12 mouse cellular contexts compared by ENCODE assay signal in genomic region chr11:25045977-25046376, GRCm38 (mm10).
DNase-seq lines count a peak whose midpoint lies in the region; ATAC-seq and TF ChIP-seq lines count a peak whose summit lies in the region.
"Had no signal": no experiment of that assay in that cellular context is flagged by ENCODE, and none has a peak within 500 bp of the region (broad histone marks: within the 10 kb centered on the region; RNA-seq: fewer than 3 reads in every experiment).

No protein-coding gene starts in this region.

- H3K27ac ChIP-seq in kidney, postnatal 0 days, result no peak overlapping the region
- no peak overlapping the region for H3K27ac ChIP-seq in kidney, embryonic 16.5 days (ENCODE audit: low read length)
- H3K27ac ChIP-seq in testis, adult 2 months (ENCODE audit: control insufficient read depth, insufficient read depth, low read depth, low read length), result no peak overlapping the region
- H3K27ac ChIP-seq: macrophage; neural tube, embryonic 15.5 days had no signal

- H3K36me3 ChIP-seq in kidney, postnatal 0 days (ENCODE audit: insufficient read depth, low read length), result no peaks in the 10 kb centered on the region
- no peaks in the 10 kb centered on the region for H3K36me3 ChIP-seq in kidney, embryonic 16.5 days (ENCODE audit: insufficient read depth, low read length)
- no peaks in the 10 kb centered on the region for H3K36me3 ChIP-seq in testis, adult 2 months (ENCODE audit: control insufficient read depth, insufficient read depth, low read length)
- H3K36me3 ChIP-seq: neural tube, embryonic 15.5 days had no signal

- DNase-seq in adrenal gland, postnatal 10 days, result peak; percentile 9
- no peak for DNase-seq in adrenal gland, adult 8-10 months
- peak; percentile 24 for DNase-seq in kidney, postnatal 0 days (ENCODE audit: low spot score)
- peak; percentile 2 for DNase-seq in ovary, postnatal 14 days (ENCODE audit: low spot score)
- no peak for DNase-seq in ovary, postnatal 10 days (ENCODE audit: low spot score)
- DNase-seq: gastrocnemius, postnatal 14 days; heart, postnatal 36 days had no signal

- TF ChIP-seq CTCF in kidney, postnatal 0 days (IDR thresholded peaks at IDR 0.05; ENCODE audit: low read depth), result peak; percentile 52
- TF ChIP-seq CTCF in testis, adult 2 months (IDR thresholded peaks at IDR 0.05; ENCODE audit: control insufficient read depth, insufficient read depth, insufficient replicate concordance, low read depth, low read length), result peak; percentile 73; the same call in 1 of the 2 replicates

- no peaks in the 10 kb centered on the region for H3K9me3 ChIP-seq in kidney, postnatal 0 days (replicated peaks; ENCODE audit: low read length)
- H3K9me3 ChIP-seq in kidney, embryonic 16.5 days (ENCODE audit: low read length), result no peaks in the 10 kb centered on the region
- H3K9me3 ChIP-seq: neural tube, embryonic 15.5 days had no signal

- no peak for TF ChIP-seq POLR2A in testis, adult 2 months (IDR thresholded peaks at IDR 0.05; ENCODE audit: control insufficient read depth, low read depth, low read length)

- H3K4me3 ChIP-seq in kidney, postnatal 0 days (replicated peaks; ENCODE audit: low read depth, low read length), result no peak overlapping the region
- no peak overlapping the region for H3K4me3 ChIP-seq in kidney, embryonic 16.5 days (ENCODE audit: low read length)
- no peak overlapping the region for H3K4me3 ChIP-seq in testis, adult 2 months (ENCODE audit: control insufficient read depth, low read depth, low read length)
- H3K4me3 ChIP-seq: neural tube, embryonic 15.5 days had no signal

- H3K27me3 ChIP-seq in kidney, postnatal 0 days (ENCODE audit: insufficient read depth, low read length), result no peaks in the 10 kb centered on the region
- no peaks in the 10 kb centered on the region for H3K27me3 ChIP-seq in kidney, embryonic 16.5 days (ENCODE audit: insufficient read depth, low read length)
- H3K27me3 ChIP-seq in testis, adult 2 months (ENCODE audit: control insufficient read depth, insufficient read depth, low read length), result no peaks in the 10 kb centered on the region
- H3K27me3 ChIP-seq: neural tube, embryonic 15.5 days had no signal

- 53% methylated on average over 7 of the region's 7 CpGs for WGBS in kidney, postnatal 0 days
- WGBS in kidney, embryonic 16.5 days, result 56% methylated on average over 7 of the region's 7 CpGs

- no peak overlapping the region for H3K4me2 ChIP-seq in kidney, postnatal 0 days (ENCODE audit: low read length)
- H3K4me2 ChIP-seq in kidney, embryonic 16.5 days (replicated peaks; ENCODE audit: low read depth, low read length), result no peak overlapping the region
- H3K4me2 ChIP-seq: neural tube, embryonic 15.5 days had no signal

- no peak for ATAC-seq in kidney, postnatal 0 days (replicated peaks; ENCODE audit: low FRiP score, low read depth)
- no peak for ATAC-seq in kidney, embryonic 16.5 days (ENCODE audit: low FRiP score, low TSS enrichment)
- no peak for ATAC-seq in monocyte, adult 5-6 weeks (replicated peaks; ENCODE audit: insufficient number of reproducible peaks, low FRiP score, low TSS enrichment, poor library complexity, severe bottlenecking)

- no peaks in the 10 kb centered on the region for H3K4me1 ChIP-seq in kidney, postnatal 0 days (replicated peaks; ENCODE audit: insufficient read depth, low read length)
- no peaks in the 10 kb centered on the region for H3K4me1 ChIP-seq in kidney, embryonic 16.5 days (ENCODE audit: insufficient read depth, low read length)
- H3K4me1 ChIP-seq in testis, adult 2 months (ENCODE audit: control insufficient read depth, insufficient read depth, low read length), result no peaks in the 10 kb centered on the region; the same call in 1 of the 2 replicates
- H3K4me1 ChIP-seq: neural tube, embryonic 15.5 days had no signal

- no peak overlapping the region for H3K9ac ChIP-seq in kidney, postnatal 0 days (ENCODE audit: low read depth, low read length)
- H3K9ac ChIP-seq in kidney, embryonic 16.5 days (replicated peaks; ENCODE audit: low read length), result no peak overlapping the region
- H3K9ac ChIP-seq: neural tube, embryonic 15.5 days had no signal

Comparison
In these comparisons a context has a peak if more than half of its experiments do, and no peak if none do; other contexts are left out.
1. DNase-seq: peak in adrenal gland, postnatal 10 days (single experiment), kidney, postnatal 0 days (single experiment) and ovary, postnatal 14 days (single experiment); none in adrenal gland, adult 8-10 months (single experiment) and ovary, postnatal 10 days (single experiment).